Mouse (Mus musculus): ENCODE data around the gene Scaf8.
"Not testable (repeated sequence)": the region's sequence is repeated elsewhere in the genome, so short reads cannot be mapped to it uniquely, and the experiment has no call there.

Scaf8 gene

GRCm38 (mm10) chr17:3115380-3115974 is 705 bp downstream of the Scaf8 start:
- peak; percentile 55 for DNase-seq (ENCODE audit: extremely low read depth, low read depth)

GRCm38 (mm10) chr17:3120949-3121348 is 6.2 kb downstream of the Scaf8 start:
- not testable (repeated sequence) for DNase-seq (ENCODE audit: extremely low read depth, low read depth)

- DNase-seq (ENCODE audit: extremely low read depth, low read depth): not testable (repeated sequence)
Observed at GRCm38 (mm10) chr17:3123581-3123980, 8.8 kb downstream of the Scaf8 start.

- no peak for DNase-seq (ENCODE audit: extremely low read depth, low read depth)
Observed at GRCm38 (mm10) chr17:3128716-3129115, 13.9 kb downstream of the Scaf8 start.

- no peak for DNase-seq (ENCODE audit: extremely low read depth, low read depth)
Observed at GRCm38 (mm10) chr17:3129791-3130190, 15.0 kb downstream of the Scaf8 start.

- no peak for DNase-seq (ENCODE audit: extremely low read depth, low read depth)
Observed at GRCm38 (mm10) chr17:3135346-3135745, 20.6 kb downstream of the Scaf8 start.

- no peak for DNase-seq (ENCODE audit: extremely low read depth, low read depth)
Observed at GRCm38 (mm10) chr17:3136127-3136526, 21.4 kb downstream of the Scaf8 start.

- DNase-seq (ENCODE audit: extremely low read depth, low read depth): no peak
Observed at GRCm38 (mm10) chr17:3138387-3138786, 23.6 kb downstream of the Scaf8 start.

- DNase-seq (ENCODE audit: extremely low read depth, low read depth): no peak
Observed at GRCm38 (mm10) chr17:3140100-3140499, 25.3 kb downstream of the Scaf8 start.

- DNase-seq (ENCODE audit: extremely low read depth, low read depth): no peak
Observed at GRCm38 (mm10) chr17:3148853-3149252, 34.1 kb downstream of the Scaf8 start.

- no peak for DNase-seq (ENCODE audit: extremely low read depth, low read depth)
Observed at GRCm38 (mm10) chr17:3149541-3149940, 34.8 kb downstream of the Scaf8 start.

GRCm38 (mm10) chr17:3150701-3151100 is 35.9 kb downstream of the Scaf8 start:
- DNase-seq (ENCODE audit: extremely low read depth, low read depth): not testable (repeated sequence)

GRCm38 (mm10) chr17:3151181-3151580 is 36.4 kb downstream of the Scaf8 start:
- DNase-seq (ENCODE audit: extremely low read depth, low read depth): no peak

GRCm38 (mm10) chr17:3156176-3156575 is 41.4 kb downstream of the Scaf8 start:
- DNase-seq (ENCODE audit: extremely low read depth, low read depth): peak; percentile 95

- no peak for DNase-seq (ENCODE audit: extremely low read depth, low read depth)
Observed at GRCm38 (mm10) chr17:3157016-3157415, 42.2 kb downstream of the Scaf8 start.

- DNase-seq (ENCODE audit: extremely low read depth, low read depth): no peak
Observed at GRCm38 (mm10) chr17:3162905-3163304, 48.1 kb downstream of the Scaf8 start.

GRCm38 (mm10) chr17:3180425-3180945 is 65.7 kb downstream of the Scaf8 start:
- DNase-seq (ENCODE audit: extremely low read depth, low read depth): not testable (repeated sequence)

- not testable (repeated sequence) for DNase-seq (ENCODE audit: extremely low read depth, low read depth)
Observed at GRCm38 (mm10) chr17:3195483-3195882, 80.7 kb downstream of the Scaf8 start.

- DNase-seq (ENCODE audit: extremely low read depth, low read depth): no peak
Observed at GRCm38 (mm10) chr17:3200328-3200727, 85.6 kb downstream of the Scaf8 start.

- no peak for DNase-seq (ENCODE audit: extremely low read depth, low read depth)
Observed at GRCm38 (mm10) chr17:3203916-3204315, 89.1 kb downstream of the Scaf8 start.

GRCm38 (mm10) chr17:3204826-3205405 is 90.1 kb downstream of the Scaf8 start:
- DNase-seq (ENCODE audit: extremely low read depth, low read depth): peak; percentile 61

- DNase-seq (ENCODE audit: extremely low read depth, low read depth): no peak
Observed at GRCm38 (mm10) chr17:3206527-3207398, 92.0 kb downstream of the Scaf8 start.
